Comparison of ENCODE assay signal across 17 mouse cellular contexts in the genomic region with DNA sequence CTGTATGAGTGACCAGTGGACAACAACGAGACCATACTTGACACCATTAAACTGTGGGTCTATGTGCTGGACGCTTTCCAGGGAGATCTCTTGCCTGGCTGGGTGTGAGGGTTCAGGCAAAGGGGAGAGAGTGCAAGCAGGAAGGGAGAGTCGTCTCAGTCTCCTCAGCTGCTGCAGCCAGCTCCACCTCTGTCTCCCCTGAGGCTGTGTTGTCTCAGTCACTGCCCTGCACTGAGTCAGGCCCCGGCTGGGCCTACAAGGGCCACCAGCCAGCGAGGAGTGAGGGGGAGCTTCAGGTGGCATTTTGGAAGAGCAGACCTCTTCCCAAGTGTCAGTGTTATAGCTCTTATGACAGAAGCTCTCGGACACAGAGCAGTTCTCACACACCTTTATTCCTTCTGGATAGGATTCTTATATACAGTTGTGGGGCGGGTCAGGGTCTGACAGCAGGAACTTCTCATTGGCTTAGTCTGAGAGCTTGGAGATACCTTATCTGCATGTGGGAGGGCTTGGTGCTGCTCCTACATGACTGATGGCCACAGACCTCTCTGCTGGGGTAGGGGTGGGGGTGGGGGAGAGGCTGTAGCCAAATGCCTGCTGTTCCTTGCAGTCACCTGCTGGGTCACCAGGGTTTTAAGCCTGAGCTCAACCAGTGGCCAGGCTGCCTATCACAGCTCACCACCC.
A peak's percentile ranks its signal among the peaks of the same experiment; 100 is the strongest.
DNase-seq lines count a peak whose midpoint lies in the region; ATAC-seq and TF ChIP-seq lines count a peak whose summit lies in the region.
"Had no signal": no experiment of that assay in that cellular context is flagged by ENCODE, and none has a peak within 500 bp of the region (broad histone marks: within the 10 kb centered on the region; RNA-seq: fewer than 3 reads in every experiment).

No protein-coding gene starts in this region.

- no peak overlapping the region for H3K9ac ChIP-seq in intestine, embryonic 15.5 days
- H3K9ac ChIP-seq in intestine, postnatal 0 days (ENCODE audit: low read depth, low read length), result no peak overlapping the region
- no peak overlapping the region for H3K9ac ChIP-seq in midbrain, embryonic 11.5 days (ENCODE audit: low read length)
- no peak overlapping the region for H3K9ac ChIP-seq in midbrain, embryonic 15.5 days
- H3K9ac ChIP-seq in intestine, embryonic 16.5 days (ENCODE audit: low read depth, low read length), result no peak overlapping the region; the same call in 1 of the 2 replicates
- H3K9ac ChIP-seq: embryonic facial prominence, embryonic 12.5 days; forebrain, embryonic 15.5 days; hindbrain, embryonic 15.5 days had no signal

- no peak overlapping the region for H3K4me2 ChIP-seq in intestine, embryonic 15.5 days (replicated peaks)
- H3K4me2 ChIP-seq in intestine, postnatal 0 days (replicated peaks; ENCODE audit: low read depth), result no peak overlapping the region
- no peak overlapping the region for H3K4me2 ChIP-seq in midbrain, embryonic 11.5 days
- no peak overlapping the region for H3K4me2 ChIP-seq in midbrain, embryonic 15.5 days
- H3K4me2 ChIP-seq in intestine, embryonic 16.5 days (ENCODE audit: low read depth, low read length), result no peak overlapping the region
- H3K4me2 ChIP-seq: embryonic facial prominence, embryonic 12.5 days; forebrain, embryonic 15.5 days; hindbrain, embryonic 15.5 days had no signal

- no peak overlapping the region for H3K4me3 ChIP-seq in intestine, embryonic 15.5 days (replicated peaks)
- H3K4me3 ChIP-seq in intestine, postnatal 0 days (ENCODE audit: low read depth, low read length), result no peak overlapping the region
- no peak overlapping the region for H3K4me3 ChIP-seq in midbrain, embryonic 11.5 days (ENCODE audit: low read depth, low read length)
- H3K4me3 ChIP-seq in midbrain, embryonic 15.5 days, result no peak overlapping the region
- H3K4me3 ChIP-seq in intestine, embryonic 16.5 days (ENCODE audit: low read length), result no peak overlapping the region
- H3K4me3 ChIP-seq: embryonic facial prominence, embryonic 12.5 days; forebrain, embryonic 15.5 days; hindbrain, embryonic 15.5 days had no signal

- TF ChIP-seq CTCF in intestine, postnatal 0 days (IDR thresholded peaks at IDR 0.05; ENCODE audit: low read depth), result no peak

- no peaks in the 10 kb centered on the region for H3K36me3 ChIP-seq in intestine, embryonic 15.5 days
- H3K36me3 ChIP-seq in intestine, postnatal 0 days (ENCODE audit: control insufficient read depth, insufficient read depth), result no peaks in the 10 kb centered on the region
- no peaks in the 10 kb centered on the region for H3K36me3 ChIP-seq in midbrain, embryonic 11.5 days (ENCODE audit: control insufficient read depth, insufficient read depth, low read length)
- H3K36me3 ChIP-seq in midbrain, embryonic 15.5 days (replicated peaks), result no peaks in the 10 kb centered on the region
- no peaks in the 10 kb centered on the region for H3K36me3 ChIP-seq in intestine, embryonic 16.5 days (ENCODE audit: control insufficient read depth, insufficient read depth, low read length)
- H3K36me3 ChIP-seq: embryonic facial prominence, embryonic 12.5 days; forebrain, embryonic 15.5 days; hindbrain, embryonic 15.5 days had no signal

- 0 out of 2 replicates have a peak, but pooled peaks cover 5% of the 10 kb centered on the region for H3K4me1 ChIP-seq in intestine, embryonic 15.5 days (replicated peaks)
- H3K4me1 ChIP-seq in intestine, postnatal 0 days (replicated peaks; ENCODE audit: control insufficient read depth, insufficient read depth, low read length), result no peaks in the 10 kb centered on the region
- H3K4me1 ChIP-seq in midbrain, embryonic 11.5 days (ENCODE audit: control insufficient read depth, insufficient read depth, low read length), result peaks cover 5% of the 10 kb centered on the region; the same call in 1 of the 2 replicates
- H3K4me1 ChIP-seq in midbrain, embryonic 15.5 days, result peaks cover 18% of the 10 kb centered on the region
- peaks cover 13% of the 10 kb centered on the region; the same call in 1 of the 2 replicates for H3K4me1 ChIP-seq in intestine, embryonic 16.5 days (ENCODE audit: control insufficient read depth, insufficient read depth, low read length)
- H3K4me1 ChIP-seq: embryonic facial prominence, embryonic 12.5 days had no signal

- peak; percentile 26 for DNase-seq in midbrain, embryonic 11.5 days (ENCODE audit: low spot score, missing footprints)
- no peak for DNase-seq in lung, postnatal 25 days (ENCODE audit: low spot score)
- DNase-seq: adrenal gland, adult 8-10 months; adrenal gland, postnatal 36 days; cerebellum, adult 8-10 months; cerebellum, postnatal 25 days; gastrocnemius, postnatal 36 days; heart, adult 11 months; heart, postnatal 10 days had no signal

- H3K27ac ChIP-seq in intestine, embryonic 15.5 days, result no peak overlapping the region
- H3K27ac ChIP-seq in intestine, postnatal 0 days (ENCODE audit: low read depth, low read length), result no peak overlapping the region
- H3K27ac ChIP-seq in midbrain, embryonic 11.5 days (ENCODE audit: low read depth, low read length), result no peak overlapping the region
- H3K27ac ChIP-seq in midbrain, embryonic 15.5 days, result no peak overlapping the region
- no peak overlapping the region for H3K27ac ChIP-seq in intestine, embryonic 16.5 days (ENCODE audit: low read length)
- H3K27ac ChIP-seq: embryonic facial prominence, embryonic 12.5 days; forebrain, embryonic 15.5 days; hindbrain, embryonic 15.5 days had no signal

- H3K27me3 ChIP-seq in intestine, embryonic 15.5 days (replicated peaks), result no peaks in the 10 kb centered on the region
- H3K27me3 ChIP-seq in intestine, postnatal 0 days (replicated peaks; ENCODE audit: control insufficient read depth, insufficient read depth, low read length), result no peaks in the 10 kb centered on the region
- no peaks in the 10 kb centered on the region for H3K27me3 ChIP-seq in midbrain, embryonic 11.5 days (ENCODE audit: control insufficient read depth, insufficient read depth, low read length)
- no peaks in the 10 kb centered on the region for H3K27me3 ChIP-seq in midbrain, embryonic 15.5 days (replicated peaks)
- no peaks in the 10 kb centered on the region for H3K27me3 ChIP-seq in intestine, embryonic 16.5 days (replicated peaks; ENCODE audit: control insufficient read depth, insufficient read depth, low read length)
- H3K27me3 ChIP-seq: CH12.LX; embryonic facial prominence, embryonic 12.5 days; forebrain, embryonic 15.5 days; hindbrain, embryonic 15.5 days had no signal

- peak; percentile 48 for ATAC-seq in intestine, embryonic 15.5 days
- no peak for ATAC-seq in intestine, postnatal 0 days
- no peak for ATAC-seq in midbrain, embryonic 11.5 days (ENCODE audit: low FRiP score)
- ATAC-seq in midbrain, embryonic 15.5 days (replicated peaks), result no peak
- peak; percentile 50 for ATAC-seq in intestine, embryonic 16.5 days
- ATAC-seq: forebrain, embryonic 15.5 days had no signal

- 49% methylated on average over 7 of the region's 7 CpGs for whole genome bisulfite sequencing in intestine, embryonic 15.5 days
- 59% methylated on average over 7 of the region's 7 CpGs for whole genome bisulfite sequencing in intestine, postnatal 0 days
- 65% methylated on average over 7 of the region's 7 CpGs for WGBS in midbrain, embryonic 11.5 days
- 78% methylated on average over 7 of the region's 7 CpGs for WGBS in midbrain, embryonic 15.5 days
- WGBS in intestine, embryonic 16.5 days, result 59% methylated on average over 7 of the region's 7 CpGs

- no peaks in the 10 kb centered on the region for H3K9me3 ChIP-seq in intestine, embryonic 15.5 days
- no peaks in the 10 kb centered on the region for H3K9me3 ChIP-seq in intestine, postnatal 0 days (ENCODE audit: control insufficient read depth)
- no peaks in the 10 kb centered on the region for H3K9me3 ChIP-seq in midbrain, embryonic 11.5 days (ENCODE audit: control insufficient read depth, low read length)
- no peaks in the 10 kb centered on the region for H3K9me3 ChIP-seq in midbrain, embryonic 15.5 days
- no peaks in the 10 kb centered on the region for H3K9me3 ChIP-seq in intestine, embryonic 16.5 days (ENCODE audit: control insufficient read depth, low read length)
- H3K9me3 ChIP-seq: embryonic facial prominence, embryonic 12.5 days; forebrain, embryonic 15.5 days; hindbrain, embryonic 15.5 days had no signal

Comparison
In these comparisons a context has a peak if more than half of its experiments do, and no peak if none do; other contexts are left out.
1. ATAC-seq: peak in intestine, embryonic 15.5 days (single experiment) and intestine, embryonic 16.5 days (single experiment); none in intestine, postnatal 0 days (single experiment), midbrain, embryonic 11.5 days (single experiment) and midbrain, embryonic 15.5 days (single experiment).